Mouse (Mus musculus): ENCODE measurements at regions not wholly inside any gene's neighbourhood (a gene's known extent, or its start where the extent isn't known, plus 50 kb on each side); places are given as distances from the start of the nearest gene placed in this dataset.

DNA sequence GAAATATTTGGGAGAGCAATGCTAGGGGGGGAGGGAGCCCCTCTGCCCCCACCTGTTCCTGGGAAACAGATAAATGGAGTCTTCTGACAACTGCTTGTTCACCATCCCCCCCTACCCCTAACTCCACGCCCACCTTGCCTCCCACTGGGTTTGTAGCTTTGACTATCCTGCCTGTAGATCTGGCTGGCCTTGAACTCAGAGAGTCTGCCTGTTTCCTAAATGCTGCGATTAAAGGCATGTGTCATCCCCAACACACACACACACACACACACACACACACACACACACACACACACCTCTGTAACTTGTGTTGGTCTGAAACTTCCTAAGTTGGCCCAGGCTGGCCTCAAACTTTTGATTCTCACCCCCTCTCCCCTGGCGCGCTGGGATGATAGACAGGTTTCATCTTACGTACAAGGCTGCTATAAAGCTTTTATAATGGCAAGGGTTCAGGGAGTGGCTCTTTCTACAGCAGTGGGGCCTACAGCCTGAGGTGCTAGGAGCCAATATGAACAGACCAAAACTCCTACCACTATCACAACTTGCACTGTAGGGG lies 128.5 kb upstream of the Bcor start:
- 67% methylated on average over 5 of the region's 5 CpGs for WGBS
- Histone ChIP-seq H3K9ac (ENCODE audit: low read length) (no peak overlapping the region), H3K4me3 (ENCODE audit: low read length) (no peak overlapping the region), H3K4me2 (ENCODE audit: low read depth, low read length) (no peak overlapping the region), H3K36me3 (ENCODE audit: control insufficient read depth, insufficient read depth, low read length) (no peaks in the 10 kb centered on the region), H3K27me3 (ENCODE audit: control insufficient read depth, insufficient read depth, low read depth, low read length) (no peaks in the 10 kb centered on the region; the same call in 1 of the 2 replicates), H3K27ac (ENCODE audit: low read length) (no peak overlapping the region), H3K4me1 (replicated peaks; ENCODE audit: control insufficient read depth, insufficient read depth, low read length) (peaks cover 2% of the 10 kb centered on the region; the same call in 1 of the 2 replicates), H3K9me3 (ENCODE audit: control insufficient read depth, low read length) (no peaks in the 10 kb centered on the region)
- ATAC-seq (ENCODE audit: low read depth): no peak

DNA sequence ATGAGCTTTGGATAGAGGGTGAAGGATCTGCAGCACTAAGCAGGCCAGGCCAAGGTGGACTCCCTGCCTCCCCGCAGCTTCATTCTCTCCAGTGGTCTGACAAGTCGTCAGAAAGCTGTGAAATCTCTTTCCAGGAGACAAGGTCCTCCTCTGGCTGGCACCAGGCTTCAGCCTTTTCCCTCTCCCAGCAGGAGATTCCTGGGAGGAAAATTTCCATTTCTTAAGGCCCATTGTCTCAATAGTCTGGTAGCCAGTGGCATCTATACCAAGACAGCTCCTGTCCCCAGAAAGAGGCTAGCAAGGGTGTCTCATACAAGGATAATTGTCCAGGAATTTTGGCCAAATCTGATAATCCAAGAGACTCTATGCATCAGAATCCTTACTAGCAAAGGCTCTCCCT lies 133.0 kb upstream of the Bcor start:
- no peak overlapping the region for H3K27ac ChIP-seq (ENCODE audit: low read length)
- no peaks in the 10 kb centered on the region for H3K27me3 ChIP-seq (ENCODE audit: control insufficient read depth, insufficient read depth, low read depth, low read length)
- no peak overlapping the region for H3K4me2 ChIP-seq (ENCODE audit: low read depth, low read length)
- no peaks in the 10 kb centered on the region for H3K36me3 ChIP-seq (ENCODE audit: control insufficient read depth, insufficient read depth, low read length)
- H3K9ac ChIP-seq (ENCODE audit: low read length): no peak overlapping the region
- no peak overlapping the region for H3K4me3 ChIP-seq (ENCODE audit: low read length)
- ATAC-seq (ENCODE audit: low read depth): no peak
- no peaks in the 10 kb centered on the region for H3K4me1 ChIP-seq (replicated peaks; ENCODE audit: control insufficient read depth, insufficient read depth, low read length)
- 37% methylated on average over 2 of the region's 2 CpGs for WGBS
- no peaks in the 10 kb centered on the region for H3K9me3 ChIP-seq (ENCODE audit: control insufficient read depth, low read length)

DNA sequence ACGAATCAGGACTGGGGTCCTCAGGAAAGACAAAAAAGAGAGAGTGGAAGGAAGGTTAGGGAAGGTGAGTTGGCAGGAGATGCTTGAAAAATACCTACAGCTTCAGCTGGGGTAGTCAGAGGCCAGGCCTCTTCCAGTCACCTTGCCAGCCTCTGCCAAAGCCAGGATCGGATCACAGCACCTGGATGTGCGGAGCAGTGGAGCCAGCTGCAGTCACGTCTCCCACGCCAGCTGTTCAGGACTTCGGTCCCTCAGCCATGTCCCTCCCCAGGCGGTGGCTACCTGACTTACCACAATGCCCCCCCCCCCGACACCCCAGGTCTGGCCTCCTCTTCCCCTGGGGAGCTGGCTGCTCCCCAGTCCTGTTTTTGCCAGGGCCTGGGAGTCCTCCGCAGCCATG lies 134.3 kb upstream of the Bcor start:
- 82% methylated on average over 8 of the region's 9 CpGs for WGBS
- ATAC-seq (ENCODE audit: low read depth): no peak

DNA sequence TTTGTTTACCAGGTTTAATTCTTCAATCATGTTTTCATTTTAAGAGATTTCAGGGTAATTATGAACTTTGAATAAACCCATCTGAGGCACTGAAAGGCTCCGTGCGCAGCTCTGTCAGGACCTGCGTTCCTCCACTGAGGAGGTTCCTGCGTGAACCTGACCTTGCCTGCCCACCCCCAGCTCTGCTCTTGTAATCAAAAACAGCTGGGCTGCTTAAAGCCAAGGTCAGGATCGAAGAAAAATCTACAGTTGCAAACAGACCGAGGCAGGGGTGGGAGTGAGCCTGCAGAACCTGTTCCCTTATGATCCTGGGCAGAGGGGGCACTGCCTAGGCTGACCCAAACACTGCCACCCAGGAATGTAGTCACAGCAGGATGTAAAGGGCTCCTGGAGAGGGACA lies 134.8 kb upstream of the Bcor start:
- no peaks in the 10 kb centered on the region for H3K27me3 ChIP-seq (ENCODE audit: control insufficient read depth, insufficient read depth, low read depth, low read length)
- no peaks in the 10 kb centered on the region for H3K36me3 ChIP-seq (ENCODE audit: control insufficient read depth, insufficient read depth, low read length)
- H3K4me2 ChIP-seq (ENCODE audit: low read depth, low read length): no peak overlapping the region
- 36% methylated on average over 6 of the region's 6 CpGs for WGBS
- no peaks in the 10 kb centered on the region for H3K4me1 ChIP-seq (replicated peaks; ENCODE audit: control insufficient read depth, insufficient read depth, low read length)
- no peak for ATAC-seq (ENCODE audit: low read depth)
- H3K9ac ChIP-seq (ENCODE audit: low read length): no peak overlapping the region
- no peak overlapping the region for H3K27ac ChIP-seq (ENCODE audit: low read length)
- H3K4me3 ChIP-seq (ENCODE audit: low read length): no peak overlapping the region
- H3K9me3 ChIP-seq (ENCODE audit: control insufficient read depth, low read length): no peaks in the 10 kb centered on the region

More for the DNA sequence above, 134.3 kb upstream of the Bcor start:
- no peak overlapping the region for H3K27ac ChIP-seq (ENCODE audit: low read length)
- H3K4me2 ChIP-seq (ENCODE audit: low read depth, low read length): no peak overlapping the region
- H3K36me3 ChIP-seq (ENCODE audit: control insufficient read depth, insufficient read depth, low read length): no peaks in the 10 kb centered on the region
- no peaks in the 10 kb centered on the region for H3K4me1 ChIP-seq (replicated peaks; ENCODE audit: control insufficient read depth, insufficient read depth, low read length)
- no peak overlapping the region for H3K9ac ChIP-seq (ENCODE audit: low read length)
- H3K27me3 ChIP-seq (ENCODE audit: control insufficient read depth, insufficient read depth, low read depth, low read length): no peaks in the 10 kb centered on the region
- no peaks in the 10 kb centered on the region for H3K9me3 ChIP-seq (ENCODE audit: control insufficient read depth, low read length)
- no peak overlapping the region for H3K4me3 ChIP-seq (ENCODE audit: low read length)

DNA sequence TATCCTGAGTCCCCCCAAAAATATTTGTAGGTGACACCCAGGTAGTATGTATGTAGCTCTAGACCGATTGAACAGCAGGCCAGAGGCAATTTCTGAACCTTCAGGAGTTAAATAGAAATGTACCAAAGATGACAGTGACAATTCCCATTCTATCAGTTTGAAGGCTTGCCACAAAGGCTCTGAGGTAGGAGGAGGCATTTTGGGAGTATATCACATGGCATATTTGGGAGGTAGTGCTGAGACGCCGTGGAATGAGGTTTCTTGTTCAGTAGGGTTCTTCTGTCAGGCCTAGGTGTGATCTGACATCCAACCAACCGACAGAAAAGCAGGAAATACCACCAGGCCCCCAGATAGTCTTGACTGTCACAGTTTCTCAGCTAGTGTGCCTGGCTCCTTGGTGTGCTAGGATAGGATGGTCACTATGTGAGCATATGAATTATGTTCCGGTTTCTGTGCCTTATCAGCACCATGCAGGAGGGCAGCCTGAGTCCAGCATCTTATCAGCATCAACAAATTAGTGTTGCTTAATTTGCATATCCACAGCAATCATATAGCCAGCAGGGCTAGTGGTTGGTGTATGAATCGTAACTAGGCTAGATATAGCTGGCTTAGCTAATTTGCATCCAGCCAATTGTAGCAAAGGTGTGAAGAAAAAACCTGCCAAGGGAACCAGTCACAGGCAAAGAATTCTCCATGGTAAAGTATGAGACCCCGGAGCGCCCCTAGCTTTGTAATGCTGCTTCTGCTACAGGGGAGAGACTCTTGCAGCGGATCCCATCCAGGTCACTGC lies 136.3 kb upstream of the Bcor start:
- Histone ChIP-seq H3K27me3 (ENCODE audit: control insufficient read depth, insufficient read depth, low read depth, low read length) (no peaks in the 10 kb centered on the region), H3K27ac (ENCODE audit: low read length) (no peak overlapping the region), H3K4me1 (replicated peaks; ENCODE audit: control insufficient read depth, insufficient read depth, low read length) (no peaks in the 10 kb centered on the region), H3K36me3 (ENCODE audit: control insufficient read depth, insufficient read depth, low read length) (no peaks in the 10 kb centered on the region), H3K4me3 (ENCODE audit: low read length) (no peak overlapping the region), H3K9me3 (ENCODE audit: control insufficient read depth, low read length) (no peaks in the 10 kb centered on the region), H3K9ac (ENCODE audit: low read length) (no peak overlapping the region), H3K4me2 (ENCODE audit: low read depth, low read length) (no peak overlapping the region)
- no peak for ATAC-seq (ENCODE audit: low read depth)
- WGBS: 56% methylated on average over 9 of the region's 9 CpGs

DNA sequence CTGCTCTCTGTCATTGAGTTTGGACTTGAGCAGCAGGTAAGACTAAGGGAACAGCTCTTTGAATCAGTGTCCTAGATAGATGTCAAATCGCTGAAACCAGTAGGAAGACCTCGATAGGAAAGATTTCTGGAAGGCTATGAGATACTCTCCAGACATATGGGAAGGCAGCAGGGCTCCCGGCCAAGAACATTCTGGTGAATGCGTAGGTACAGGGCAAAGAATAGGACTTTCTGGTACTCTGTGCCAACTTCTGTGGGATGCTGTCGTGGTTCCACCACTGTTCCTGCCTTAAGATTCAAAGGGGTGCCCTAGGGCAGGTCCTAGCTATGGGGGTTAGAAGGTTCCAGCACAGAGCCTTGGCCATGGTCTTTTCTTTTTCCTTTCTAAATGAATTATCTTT lies 138.5 kb upstream of the Bcor start:
- H3K4me3 ChIP-seq (ENCODE audit: low read length): no peak overlapping the region
- H3K36me3 ChIP-seq (ENCODE audit: control insufficient read depth, insufficient read depth, low read length): no peaks in the 10 kb centered on the region
- H3K9ac ChIP-seq (ENCODE audit: low read length): no peak overlapping the region
- no peaks in the 10 kb centered on the region for H3K4me1 ChIP-seq (replicated peaks; ENCODE audit: control insufficient read depth, insufficient read depth, low read length)
- no peak overlapping the region for H3K27ac ChIP-seq (ENCODE audit: low read length)
- 84% methylated on average over 5 of the region's 5 CpGs for whole genome bisulfite sequencing
- H3K4me2 ChIP-seq (ENCODE audit: low read depth, low read length): no peak overlapping the region
- H3K9me3 ChIP-seq (ENCODE audit: control insufficient read depth, low read length): no peaks in the 10 kb centered on the region
- ATAC-seq (ENCODE audit: low read depth): no peak
- H3K27me3 ChIP-seq (ENCODE audit: control insufficient read depth, insufficient read depth, low read depth, low read length): no peaks in the 10 kb centered on the region

DNA sequence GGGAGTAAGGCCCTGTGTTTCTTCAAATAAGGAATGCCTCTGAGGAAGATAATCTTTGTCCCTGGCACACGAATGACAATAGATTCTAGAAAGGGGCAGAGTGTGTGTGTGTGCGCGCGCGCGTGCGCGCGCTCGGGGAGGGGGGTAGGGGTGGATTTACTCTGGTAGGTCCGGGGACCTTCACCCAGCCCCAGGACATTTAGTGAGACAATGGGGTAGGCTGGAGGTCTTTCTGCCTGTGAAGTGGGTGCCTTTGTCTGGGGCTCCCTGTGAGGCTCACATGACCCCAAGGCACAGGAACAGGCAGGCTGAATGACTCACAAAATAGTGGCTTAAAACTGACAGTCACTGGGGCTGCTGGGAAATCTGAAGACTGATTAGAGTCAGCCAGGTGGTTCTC lies 139.1 kb upstream of the Bcor start:
- WGBS: 79% methylated on average over 11 of the region's 11 CpGs
- no peak overlapping the region for H3K9ac ChIP-seq (ENCODE audit: low read length)
- H3K4me1 ChIP-seq (replicated peaks; ENCODE audit: control insufficient read depth, insufficient read depth, low read length): no peaks in the 10 kb centered on the region
- H3K4me3 ChIP-seq (ENCODE audit: low read length): no peak overlapping the region
- ATAC-seq (ENCODE audit: low read depth): no peak
- H3K4me2 ChIP-seq (ENCODE audit: low read depth, low read length): no peak overlapping the region
- H3K36me3 ChIP-seq (ENCODE audit: control insufficient read depth, insufficient read depth, low read length): no peaks in the 10 kb centered on the region
- no peak overlapping the region for H3K27ac ChIP-seq (ENCODE audit: low read length)
- no peaks in the 10 kb centered on the region for H3K27me3 ChIP-seq (ENCODE audit: control insufficient read depth, insufficient read depth, low read depth, low read length)
- H3K9me3 ChIP-seq (ENCODE audit: control insufficient read depth, low read length): no peaks in the 10 kb centered on the region

DNA sequence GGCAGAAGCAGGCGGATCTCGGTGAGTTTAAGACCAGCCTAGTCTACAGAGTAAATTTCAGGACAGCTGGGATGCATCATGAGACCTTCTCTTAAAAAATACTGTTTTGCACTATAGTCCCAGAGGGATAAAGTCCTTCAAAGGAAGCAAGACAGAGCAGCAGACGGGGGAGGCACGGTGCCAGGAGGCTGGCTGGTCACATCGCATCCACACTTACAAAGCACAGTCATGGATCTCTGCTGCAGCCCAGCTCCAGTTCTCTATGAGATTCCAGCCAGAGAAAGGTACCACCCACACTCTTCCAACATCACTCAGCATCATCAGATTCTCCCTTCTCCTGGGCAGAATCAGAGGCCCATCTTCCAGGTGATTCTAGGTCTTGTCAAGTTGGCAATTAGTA lies 144.5 kb upstream of the Bcor start:
- ATAC-seq (ENCODE audit: low read depth): no peak
- WGBS: 50% methylated on average over 5 of the region's 5 CpGs

DNA sequence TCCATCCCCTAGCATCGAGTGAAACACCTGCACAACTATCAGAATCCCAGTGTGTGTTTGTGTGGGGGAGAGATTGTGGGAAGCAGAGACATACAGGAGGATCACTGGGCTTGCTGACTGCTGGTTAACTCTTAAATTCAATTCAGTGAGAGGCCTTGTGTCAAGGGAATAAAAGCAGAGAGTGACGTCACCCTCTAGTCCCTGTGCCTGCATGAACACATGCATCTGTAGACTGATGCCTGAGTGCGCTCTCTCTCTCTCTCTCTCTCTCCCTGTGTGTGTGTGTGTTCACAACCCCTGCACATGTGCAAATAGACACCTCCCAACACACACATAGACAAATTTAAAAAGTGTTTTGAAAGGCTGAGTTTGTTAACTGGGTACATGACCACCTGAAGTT lies 146.8 kb upstream of the Bcor start:
- ATAC-seq (ENCODE audit: low read depth): no peak
- Histone ChIP-seq H3K4me3 (ENCODE audit: low read length) (no peak overlapping the region), H3K36me3 (ENCODE audit: control insufficient read depth, insufficient read depth, low read length) (no peaks in the 10 kb centered on the region), H3K27ac (ENCODE audit: low read length) (no peak overlapping the region), H3K9me3 (ENCODE audit: control insufficient read depth, low read length) (no peaks in the 10 kb centered on the region), H3K4me1 (replicated peaks; ENCODE audit: control insufficient read depth, insufficient read depth, low read length) (no peaks in the 10 kb centered on the region), H3K4me2 (ENCODE audit: low read depth, low read length) (no peak overlapping the region), H3K27me3 (ENCODE audit: control insufficient read depth, insufficient read depth, low read depth, low read length) (no peaks in the 10 kb centered on the region), H3K9ac (ENCODE audit: low read length) (no peak overlapping the region)
- WGBS: 76% methylated on average over 3 of the region's 3 CpGs

More for the DNA sequence above, 144.5 kb upstream of the Bcor start:
- Histone ChIP-seq H3K36me3 (ENCODE audit: control insufficient read depth, insufficient read depth, low read length) (no peaks in the 10 kb centered on the region), H3K27me3 (ENCODE audit: control insufficient read depth, insufficient read depth, low read depth, low read length) (no peaks in the 10 kb centered on the region), H3K9ac (ENCODE audit: low read length) (no peak overlapping the region), H3K4me1 (replicated peaks; ENCODE audit: control insufficient read depth, insufficient read depth, low read length) (no peaks in the 10 kb centered on the region), H3K4me2 (ENCODE audit: low read depth, low read length) (no peak overlapping the region), H3K27ac (ENCODE audit: low read length) (no peak overlapping the region), H3K4me3 (ENCODE audit: low read length) (no peak overlapping the region), H3K9me3 (ENCODE audit: control insufficient read depth, low read length) (no peaks in the 10 kb centered on the region)

Data from lung, embryonic 16.5 days (tissue).